Mouse (Mus musculus) gastrocnemius, adult 8-10 months (tissue): Measurements from ENCODE around the gene Aven. TPM values are rescaled to one million over a fixed set of nuclear protein-coding genes. Genes with fewer than 3 reads are reported as not detected.
A peak's percentile ranks its signal among the peaks of the same experiment; 100 is the strongest.

Experiments
- DNase-seq, 2 experiments: peaks; one replicate each; pipeline ENCODE4 v3.0.0; 2022; ENCODE audit warnings: low spot score in 2 of 2
- total RNA-seq, 4 experiments: library from RNA; stranded (reverse); gene quantifications; 2 replicates each; pipeline ENCODE4 v1.2.4; 2022

Aven gene
- total RNA-seq, 4 experiments from 2014 or later: 13.4 to 18.4 (median 15.0) TPM

DNA sequence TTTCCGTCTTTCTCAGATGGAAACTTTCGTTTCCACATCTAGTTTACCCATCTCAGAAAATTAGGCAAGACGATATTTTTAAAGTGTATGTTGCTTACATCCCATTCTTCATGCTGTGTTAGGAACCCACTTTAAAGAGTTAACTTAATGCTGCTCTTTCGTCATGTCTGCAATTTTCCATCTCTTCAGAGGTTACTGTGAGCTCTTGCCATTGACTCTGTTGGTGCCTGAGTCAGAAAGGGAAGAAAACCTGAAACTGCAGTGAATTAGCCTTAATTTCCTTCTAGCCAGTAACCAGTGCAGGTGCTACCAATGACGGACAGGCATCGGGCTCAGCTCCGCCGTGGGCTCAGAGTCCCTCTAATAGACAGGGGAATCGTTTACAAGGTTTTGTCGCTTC, 63.8 kb downstream of the Aven start:
- DNase-seq: no peak

- DNase-seq: no peak
These were observed 64.7 kb downstream of the Aven start for GRCm38 (mm10) chr2:112557453-112557852.

DNA sequence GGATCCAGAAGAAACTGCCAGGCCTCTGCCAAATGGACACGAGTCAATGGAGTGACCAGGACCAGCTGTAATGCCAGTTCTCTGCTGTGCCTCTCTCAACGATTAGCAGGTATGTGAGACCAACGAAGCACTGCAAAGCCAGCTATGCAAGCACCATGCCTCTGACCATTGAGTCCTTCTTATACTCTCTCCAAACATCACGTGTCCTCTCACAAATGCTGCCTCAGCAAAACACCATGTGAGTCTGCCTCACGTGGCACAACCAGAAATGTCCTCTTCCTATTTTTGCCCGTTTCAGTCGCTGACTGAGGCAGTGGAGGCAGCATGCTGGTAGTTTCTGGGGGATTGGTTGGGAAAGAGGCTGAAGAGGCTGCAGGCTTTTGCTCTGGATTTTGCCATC, 68.8 kb downstream of the Aven start:
- no peak for DNase-seq

GRCm38 (mm10) chr2:112565060-112565459, 72.3 kb downstream of the Aven start:
- DNase-seq: no peak

DNA sequence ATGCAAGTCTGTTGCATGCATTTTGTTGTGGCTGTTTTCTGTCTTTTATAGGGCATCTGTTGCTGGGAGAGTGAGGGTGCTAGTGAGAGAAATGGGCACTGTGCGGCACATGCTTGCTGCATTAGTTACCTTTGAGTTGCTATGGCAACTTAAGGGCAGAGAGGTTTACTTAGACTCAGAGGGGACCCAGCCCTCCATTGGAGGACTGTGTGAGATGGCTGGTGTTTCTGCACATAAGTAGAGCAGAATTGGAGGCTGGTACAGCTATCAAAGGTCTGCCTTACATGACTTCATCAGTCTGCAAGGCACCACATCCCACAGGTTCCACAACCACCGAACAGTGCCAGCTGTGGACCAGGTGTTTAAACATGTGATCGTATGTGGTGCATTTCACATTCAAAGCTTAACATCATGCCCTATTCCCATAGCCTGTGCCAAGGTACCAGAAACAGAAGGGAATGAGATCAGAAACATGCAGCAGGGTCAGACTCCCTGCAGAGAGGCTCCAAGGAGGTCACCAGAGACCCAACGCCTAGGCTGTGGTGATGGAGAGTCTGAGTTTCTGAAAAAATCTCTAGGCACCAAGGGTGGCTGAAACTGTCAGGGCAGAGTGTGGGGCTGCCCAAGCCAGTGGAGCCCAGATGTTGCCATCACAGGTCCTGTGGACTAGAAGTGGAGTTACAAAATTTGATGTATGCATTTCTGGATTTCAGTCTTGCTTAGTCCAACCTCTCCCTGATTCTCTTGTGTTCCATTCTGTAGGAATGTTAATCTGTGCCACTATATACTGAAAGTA, 73.7 kb downstream of the Aven start:
- DNase-seq: no peak

DNA sequence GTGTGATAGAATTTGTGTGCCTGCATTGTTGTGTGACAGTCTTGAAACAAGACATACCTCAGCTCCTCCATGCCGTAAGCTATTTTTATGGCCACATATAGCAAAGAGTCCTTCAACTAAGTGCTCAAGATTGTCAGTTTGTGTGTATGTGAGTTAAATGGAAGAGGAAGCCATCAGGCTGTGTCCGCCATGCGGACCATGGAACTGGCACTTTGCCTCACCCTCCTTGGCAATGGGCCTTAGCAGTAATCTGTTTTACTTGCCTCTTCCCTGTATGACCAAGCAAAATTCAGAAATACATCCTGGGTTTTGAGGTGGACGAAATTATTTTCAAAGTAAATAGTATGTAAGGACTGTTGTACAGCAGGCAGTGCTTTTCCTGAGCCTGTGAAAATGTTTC, 75.0 kb downstream of the Aven start:
- DNase-seq: no peak

DNA sequence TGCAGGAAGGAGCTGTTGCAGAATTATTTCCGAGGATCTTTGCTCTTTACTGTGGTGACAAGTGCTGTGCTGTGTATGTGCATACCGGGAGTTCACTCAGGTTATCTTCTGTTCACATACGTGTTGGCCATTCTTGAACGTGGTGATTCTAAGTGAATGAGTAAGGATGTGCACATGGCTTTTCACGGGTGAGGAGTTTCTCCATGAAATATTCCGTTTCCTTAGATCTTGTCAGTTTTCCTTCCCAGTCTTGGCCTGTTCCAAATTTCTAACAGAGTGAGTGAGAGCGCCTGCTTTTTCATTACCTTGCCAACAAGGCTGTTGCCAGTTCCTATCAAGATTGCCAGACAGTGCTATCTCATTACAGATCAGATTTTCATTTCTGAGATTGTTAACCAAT, 98.2 kb downstream of the Aven start:
- no peak for DNase-seq

DNA sequence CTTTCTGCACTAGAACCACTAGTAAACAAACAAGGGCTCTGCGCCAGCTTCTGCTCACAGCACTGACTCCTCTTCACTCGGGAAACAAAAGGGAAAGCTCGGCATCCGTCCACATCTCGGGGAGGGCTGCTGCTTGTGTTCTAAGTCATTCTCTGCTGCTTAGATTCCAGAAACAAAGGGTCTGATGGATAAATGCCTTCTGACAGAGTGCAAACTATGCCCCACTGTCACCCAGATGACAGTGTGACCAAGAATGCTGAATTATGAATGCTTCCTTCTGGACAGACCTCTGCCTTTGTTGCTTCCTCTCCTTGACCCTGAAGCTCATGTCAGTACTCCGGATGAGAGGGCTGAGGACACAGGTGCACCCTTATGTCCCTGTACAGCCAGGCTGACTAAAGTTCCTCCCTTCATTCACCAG, 98.7 kb downstream of the Aven start:
- DNase-seq: peak; percentile 17 to 19

- DNase-seq: no peak
These were observed 100.6 kb downstream of the Aven start for GRCm38 (mm10) chr2:112593322-112593721.

DNA sequence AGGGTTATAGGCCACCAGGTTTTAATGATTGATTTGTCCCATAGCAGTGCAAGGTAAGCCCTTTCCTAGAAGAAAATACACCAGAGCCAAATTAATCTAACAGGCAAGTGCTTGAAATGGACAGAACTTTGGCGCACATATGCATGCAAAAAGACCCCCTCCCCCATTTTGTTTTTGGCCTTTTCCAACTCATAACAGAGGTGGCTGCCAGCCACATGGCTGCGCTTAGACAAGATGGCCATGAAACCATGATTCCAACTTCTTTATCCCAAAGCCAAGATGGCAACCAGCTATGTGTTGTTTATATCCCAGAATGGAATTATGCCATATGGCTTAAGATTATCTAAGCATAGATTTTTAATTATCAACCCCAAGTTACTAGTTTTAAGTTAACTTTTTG, 101.0 kb downstream of the Aven start:
- no peak for DNase-seq

DNA sequence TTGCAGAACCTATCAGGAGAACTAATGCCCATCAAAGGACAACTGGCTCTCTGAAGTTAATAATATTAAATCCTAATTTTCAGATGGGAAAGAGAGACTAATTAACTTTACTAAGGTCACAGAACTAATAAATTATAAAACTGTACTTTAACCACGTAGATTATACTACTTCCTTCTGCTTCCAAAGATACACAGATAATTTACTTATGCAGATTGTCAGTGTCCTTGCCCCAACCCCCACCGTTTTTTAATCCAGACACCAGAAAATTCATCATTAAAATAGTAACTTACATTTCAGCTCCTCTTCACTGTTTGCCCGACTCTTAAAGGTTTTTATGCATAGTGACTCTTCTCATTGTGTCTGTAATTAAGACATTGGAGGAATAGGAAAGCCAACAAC, 103.0 kb downstream of the Aven start:
- DNase-seq: no peak

DNA sequence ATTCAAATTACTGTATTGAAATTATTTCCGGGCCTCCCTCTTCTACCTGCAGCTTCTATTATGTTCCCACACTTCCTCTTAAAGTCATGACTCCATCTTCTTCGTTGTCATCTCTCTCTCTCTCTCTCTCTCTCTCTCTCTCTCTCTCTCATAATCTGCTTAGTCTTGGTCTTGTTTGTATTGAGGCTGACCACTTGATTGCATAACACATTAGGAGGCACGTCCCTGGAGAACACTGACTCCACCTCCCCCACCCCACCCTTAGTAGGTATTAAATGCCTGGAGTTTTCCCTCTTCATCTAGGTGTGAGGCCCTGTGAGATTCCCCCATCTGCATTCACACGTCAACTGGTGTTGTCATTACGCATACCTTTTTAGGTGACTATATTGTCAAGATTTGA, 103.7 kb downstream of the Aven start:
- no peak for DNase-seq

GRCm38 (mm10) chr2:112597064-112597463, 104.3 kb downstream of the Aven start:
- no peak for DNase-seq

- DNase-seq: no peak
These were observed 107.5 kb downstream of the Aven start for GRCm38 (mm10) chr2:112600222-112600621.

DNA sequence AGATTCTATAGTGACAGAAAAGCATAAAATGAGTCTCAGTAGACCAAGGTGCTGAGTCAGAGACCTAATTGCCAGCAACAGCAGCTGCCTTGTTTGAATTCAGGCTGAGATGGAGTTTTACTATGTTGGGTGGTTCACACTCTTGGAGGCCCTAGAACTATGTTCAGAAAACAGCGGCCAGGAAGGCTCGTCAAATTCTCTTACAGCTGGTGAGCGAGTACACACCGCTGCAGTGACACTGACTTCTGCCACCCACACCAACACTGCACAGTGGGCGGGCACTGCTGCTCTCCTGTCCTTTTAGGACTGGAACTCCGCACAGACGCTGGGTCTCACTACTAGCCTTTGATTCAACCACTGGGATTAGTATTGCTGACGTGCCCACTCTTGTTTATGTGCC, 109.7 kb downstream of the Aven start:
- DNase-seq: no peak

GRCm38 (mm10) chr2:112606536-112606935, 113.8 kb downstream of the Aven start:
- no peak for DNase-seq

- no peak for DNase-seq
These were observed 119.9 kb downstream of the Aven start for GRCm38 (mm10) chr2:112612628-112613027.

- DNase-seq: no peak
These were observed 121.6 kb downstream of the Aven start for GRCm38 (mm10) chr2:112614375-112614774.

DNA sequence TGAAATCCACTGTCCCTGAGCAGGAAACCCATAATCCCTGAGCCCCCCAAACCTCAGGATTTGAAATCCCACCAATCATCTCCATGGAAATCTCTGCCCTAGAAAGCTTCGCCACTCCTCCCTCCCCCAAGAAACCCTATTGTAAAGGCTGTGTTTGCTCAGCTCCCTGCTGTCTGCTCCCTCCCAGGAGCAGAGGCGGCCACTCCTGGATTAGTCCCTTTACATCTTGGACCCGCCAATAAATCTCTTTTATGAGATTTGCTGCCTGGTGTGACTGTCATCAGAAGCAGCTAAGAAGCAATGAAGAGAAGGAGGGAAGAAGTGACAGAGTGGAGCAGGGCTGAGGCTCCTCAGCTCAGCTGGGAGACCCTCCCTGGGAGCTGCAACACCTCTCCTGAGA, 124.4 kb downstream of the Aven start:
- DNase-seq: no peak

DNA sequence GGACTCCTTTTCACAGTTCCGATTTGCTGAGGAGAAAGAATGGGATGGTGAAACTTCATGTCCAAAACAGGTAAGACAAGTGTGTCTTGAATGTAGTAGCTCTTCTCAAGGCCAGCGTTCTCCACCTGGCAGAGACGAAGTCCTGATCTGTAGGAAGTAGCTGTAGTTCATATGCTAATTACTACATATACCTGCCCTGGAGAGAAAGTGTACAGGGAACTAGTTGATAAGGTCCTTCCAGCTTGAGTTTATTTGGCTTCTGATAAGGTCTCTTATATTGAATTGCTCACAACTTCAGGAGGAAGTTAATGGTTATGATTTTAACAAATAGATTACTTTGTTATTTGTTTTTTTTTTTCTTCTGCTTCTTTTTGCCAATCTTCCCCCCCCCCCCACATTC, 132.4 kb downstream of the Aven start:
- no peak for DNase-seq

DNA sequence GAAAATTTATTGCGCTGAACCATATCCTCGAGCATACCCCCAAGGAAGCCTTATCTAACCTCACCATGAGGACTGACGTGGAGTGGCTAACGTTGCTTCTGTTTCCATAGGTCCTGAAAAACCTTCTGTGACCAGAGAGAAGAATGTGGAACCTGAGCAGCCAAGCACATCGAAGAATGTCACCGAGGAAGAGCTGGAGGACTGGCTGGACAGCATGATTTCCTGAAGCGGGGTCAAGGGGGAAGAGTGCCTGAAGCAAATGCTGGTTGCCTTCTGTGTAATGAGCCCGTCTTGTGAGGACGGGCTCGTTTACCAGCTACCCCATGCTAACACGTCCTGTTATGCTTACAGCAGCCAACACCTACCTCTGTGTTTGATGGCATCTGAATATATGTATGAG, 137.9 kb downstream of the Aven start:
- DNase-seq: no peak

DNA sequence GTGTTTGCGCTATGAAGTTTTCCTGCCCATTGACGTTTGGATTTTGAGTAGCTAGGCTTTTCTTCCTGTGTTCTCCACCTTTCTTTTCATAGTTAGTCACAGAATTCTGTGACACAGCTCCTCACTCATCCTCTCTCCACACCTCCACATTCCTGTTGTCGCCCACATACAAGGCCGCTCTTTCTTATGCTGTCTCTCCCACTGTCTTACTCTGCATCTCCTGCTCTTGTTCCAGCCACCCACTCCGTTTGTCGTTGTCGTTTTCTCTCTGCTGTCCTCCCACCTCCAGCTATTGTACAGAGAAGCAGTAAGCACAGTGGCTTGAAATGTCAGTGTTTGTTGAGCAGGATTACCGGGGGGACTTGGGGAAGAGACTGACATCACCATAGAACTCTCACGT, 139.8 kb downstream of the Aven start:
- DNase-seq: no peak

- peak in 1 of 2 experiments; percentile 10 for DNase-seq
These were observed 144.4 kb downstream of the Aven start for GRCm38 (mm10) chr2:112637206-112637605.

DNA sequence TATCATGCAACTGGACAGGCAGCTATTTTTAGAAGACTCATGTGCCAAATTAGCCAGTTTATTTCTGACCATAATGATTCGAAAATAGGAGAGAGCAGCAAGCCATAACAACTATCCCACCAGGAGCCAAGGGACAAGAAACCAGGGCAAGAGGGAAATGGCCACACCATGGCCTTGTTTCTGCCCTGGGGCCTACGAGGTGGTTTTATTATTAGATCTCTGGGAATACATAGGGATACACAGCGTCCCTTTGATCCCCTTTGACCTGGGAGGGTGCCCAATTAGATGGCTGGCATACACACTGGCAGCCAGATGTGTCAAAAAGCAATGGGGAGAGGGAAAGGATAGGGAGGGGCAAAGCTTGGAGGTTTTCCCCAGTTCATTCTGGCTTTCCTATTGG, 161.1 kb downstream of the Aven start:
- no peak for DNase-seq
